Mouse (Mus musculus) lung, embryonic 15.5 days (tissue): ENCODE measurements around the gene Tmem44. TPM values are rescaled to one million over a fixed set of nuclear protein-coding genes. Genes with fewer than 3 reads are reported as not detected.
"Not testable (repeated sequence)": the region's sequence is repeated elsewhere in the genome, so short reads cannot be mapped to it uniquely, and the experiment has no call there.

ENCODE experiments used
- ATAC-seq: fragments of 200-750 bp; cut with Nextera tagmentation; 2 replicates; pipeline ENCODE4 v1.8.0; 2017; ENCODE audit warnings: moderate number of reproducible peaks, borderline replicate concordance; ENCODE audit not compliant: low FRiP score, low TSS enrichment; ENCODE audit errors: extremely low read depth
- H3K27ac ChIP-seq: fragments of 300-500 bp; sonication (generic); 2 replicates; pipeline ENCODE4 v1.5.1; 2015; ENCODE audit warnings: moderate library complexity, mild to moderate bottlenecking, inconsistent platforms
- H3K27me3 ChIP-seq: fragments of 300-500 bp; sonication (generic); 2 replicates; pipeline ENCODE4 v1.6.1; 2015; ENCODE audit warnings: inconsistent platforms
- H3K36me3 ChIP-seq: fragments of 300-500 bp; sonication (generic); 2 replicates; pipeline ENCODE4 v1.6.1; 2015; ENCODE audit warnings: inconsistent platforms
- H3K4me1 ChIP-seq: fragments of 300-500 bp; sonication (generic); 2 replicates; pipeline ENCODE4 v1.6.1; 2015; ENCODE audit warnings: inconsistent platforms
- H3K4me2 ChIP-seq: fragments of 300-500 bp; sonication (generic); 2 replicates; pipeline ENCODE4 v1.6.1; 2015; ENCODE audit warnings: inconsistent platforms, mild to moderate bottlenecking, moderate library complexity
- H3K4me3 ChIP-seq: fragments of 300-500 bp; sonication (generic); 2 replicates; pipeline ENCODE4 v1.5.1; 2015; ENCODE audit warnings: mild to moderate bottlenecking, inconsistent platforms
- H3K9ac ChIP-seq: fragments of 300-500 bp; sonication (generic); 2 replicates; pipeline ENCODE4 v1.6.1; 2015; ENCODE audit warnings: inconsistent platforms
- H3K9me3 ChIP-seq: fragments of 300-500 bp; sonication (generic); 2 replicates; pipeline ENCODE4 v1.6.1; 2016; ENCODE audit warnings: inconsistent platforms
- WGBS: fragments of 180-500 bp; shearing (Covaris S2); methylation state at CpG from one replicate; pipeline ENCODE4 v1.1.7; 2015; 5-methylcytosine and 5-hydroxymethylcytosine counted together
- polyA plus RNA-seq: library from polyadenylated mRNA; unstranded; fragments of >200 nt; fragmentation: Nextera tagmentation; extraction: Ambion mirVana; gene quantifications from 2 replicates; pipeline ENCODE4 v1.2.1, GENCODE M21; 2015

Gene Tmem44
- polyA plus RNA-seq, 1 experiment from 2014 or later, result 26.4 TPM

DNA sequence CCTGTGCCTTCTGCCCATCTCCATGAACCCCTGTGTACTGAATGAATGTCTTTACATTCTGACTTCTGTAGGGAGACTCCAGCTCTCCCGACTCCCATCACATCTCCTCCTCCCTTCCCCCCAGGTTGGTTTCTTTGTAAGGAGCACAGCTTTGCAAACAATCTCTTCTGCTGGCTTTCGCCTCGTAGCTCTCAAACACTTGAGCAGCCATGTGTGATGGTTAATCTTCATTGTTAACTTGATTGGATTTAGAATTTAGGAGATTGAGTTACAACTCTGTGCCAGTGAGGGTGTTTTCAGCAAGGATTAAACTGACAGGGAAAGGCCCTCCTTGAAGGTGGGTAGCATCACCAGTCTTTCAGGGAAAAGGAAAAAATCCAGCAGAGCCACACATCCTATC is 73.6 kb downstream of the Tmem44 start:
- Histone ChIP-seq H3K36me3 (no peaks in the 10 kb centered on the region), H3K27me3 (no peaks in the 10 kb centered on the region), H3K4me1 (peaks cover 15% of the 10 kb centered on the region), H3K9me3 (no peaks in the 10 kb centered on the region), H3K4me2 (no peak overlapping the region), H3K4me3 (no peak overlapping the region), H3K27ac (no peak overlapping the region), H3K9ac (no peak overlapping the region)
- no peak for ATAC-seq
- WGBS, result 57% methylated on average over 3 of the region's 3 CpGs

DNA sequence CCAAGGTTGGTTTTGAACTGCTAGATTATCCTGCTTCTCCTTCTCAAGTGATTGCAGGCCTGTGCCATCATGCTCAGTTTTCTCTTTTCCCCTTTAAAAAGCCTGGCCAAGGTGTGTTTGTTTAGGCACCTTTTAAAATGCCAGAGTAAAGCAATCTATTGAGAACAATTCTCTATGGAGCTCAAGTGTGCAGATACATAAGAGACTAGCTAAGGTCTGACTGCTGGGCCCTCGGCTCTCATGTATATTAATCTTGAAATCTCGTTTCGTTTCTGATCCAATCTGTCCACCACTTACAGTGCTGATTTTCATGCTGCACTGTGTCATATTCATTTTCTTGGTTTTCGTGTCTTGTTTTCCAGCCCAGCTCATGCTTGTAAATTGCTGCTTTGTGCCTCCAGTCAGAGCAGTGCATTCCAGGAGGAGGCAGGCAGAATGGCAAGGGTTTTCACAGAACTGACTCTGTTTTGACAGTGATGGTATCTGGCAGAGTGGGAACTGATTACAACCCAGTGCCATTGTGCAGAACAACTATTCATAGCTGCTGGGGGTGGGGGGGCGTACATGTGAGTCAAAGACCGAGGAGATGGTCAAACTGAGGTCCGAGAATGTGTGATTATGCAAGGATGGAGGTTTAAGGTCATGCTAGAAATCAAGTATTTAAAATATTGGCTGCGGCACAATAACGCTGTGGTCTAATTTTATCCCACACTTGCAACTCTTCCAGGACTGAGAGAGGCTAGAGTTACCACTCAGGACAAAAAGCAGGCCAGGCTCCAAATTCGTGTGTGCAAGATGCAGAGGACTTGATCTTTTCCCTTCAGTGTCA is 74.8 kb downstream of the Tmem44 start:
- Histone ChIP-seq H3K9me3 (peaks cover 3% of the 10 kb centered on the region; the same call in 1 of the 2 replicates), H3K9ac (no peak overlapping the region), H3K4me2 (no peak overlapping the region), H3K4me3 (no peak overlapping the region), H3K27ac (peak overlapping the region; percentile 27), H3K4me1 (peaks cover 15% of the 10 kb centered on the region), H3K36me3 (no peaks in the 10 kb centered on the region), H3K27me3 (no peaks in the 10 kb centered on the region)
- 43% methylated on average over 10 of the region's 10 CpGs for WGBS
- ATAC-seq, result no peak

DNA sequence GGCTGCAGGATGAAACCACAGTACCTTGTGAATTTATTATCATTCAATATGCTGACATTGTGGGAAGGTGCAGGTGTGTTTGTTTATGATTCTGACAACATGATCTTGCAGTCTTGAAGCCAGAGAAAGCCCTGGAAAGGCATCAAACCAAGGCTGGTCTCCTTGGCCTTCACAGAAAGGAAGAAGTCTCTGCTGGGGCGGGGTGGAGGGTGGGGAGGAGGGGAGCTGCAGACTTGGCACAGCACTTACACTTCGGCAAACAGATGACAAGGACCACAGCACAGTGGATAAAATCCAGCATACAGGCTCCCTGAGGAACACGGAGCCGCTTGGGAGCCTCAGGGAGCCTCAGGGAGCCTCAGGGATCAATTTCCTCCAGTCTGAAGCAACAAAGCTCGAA is 78.2 kb downstream of the Tmem44 start:
- WGBS, result 40% methylated on average over 5 of the region's 5 CpGs
- Histone ChIP-seq H3K9me3 (peaks cover 3% of the 10 kb centered on the region; the same call in 1 of the 2 replicates), H3K27ac (peak overlapping the region; percentile 68), H3K27me3 (no peaks in the 10 kb centered on the region), H3K4me2 (no peak overlapping the region), H3K4me1 (peaks cover 15% of the 10 kb centered on the region), H3K36me3 (no peaks in the 10 kb centered on the region), H3K9ac (no peak overlapping the region), H3K4me3 (no peak overlapping the region)
- no peak for ATAC-seq

DNA sequence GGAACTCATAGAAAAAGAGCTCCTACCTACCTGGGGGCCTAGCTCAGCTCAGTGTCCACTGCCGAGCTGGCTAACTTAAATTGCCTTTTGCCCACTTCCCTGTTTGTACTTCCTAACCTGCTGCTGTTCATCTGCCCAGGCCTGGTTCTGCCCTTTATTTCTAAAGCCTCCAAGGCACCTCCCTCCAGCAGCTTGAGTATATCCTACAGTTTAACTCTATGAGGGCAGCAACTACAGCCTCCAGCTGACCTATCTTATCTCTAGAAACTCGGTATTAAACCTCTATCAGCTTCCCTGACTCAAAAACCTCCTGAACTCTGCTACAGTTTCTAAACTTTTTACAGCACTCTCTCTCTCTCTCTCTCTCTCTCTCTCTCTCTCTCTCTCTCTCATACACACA is 78.7 kb downstream of the Tmem44 start:
- peaks cover 15% of the 10 kb centered on the region for H3K4me1 ChIP-seq
- no peak for ATAC-seq
- H3K36me3 ChIP-seq, result no peaks in the 10 kb centered on the region
- no peaks in the 10 kb centered on the region for H3K27me3 ChIP-seq
- H3K9ac ChIP-seq, result no peak overlapping the region
- WGBS, result 31% methylated on average over 2 of the region's 2 CpGs
- peaks cover 3% of the 10 kb centered on the region; the same call in 1 of the 2 replicates for H3K9me3 ChIP-seq
- no peak overlapping the region for H3K4me2 ChIP-seq
- H3K4me3 ChIP-seq, result no peak overlapping the region
- H3K27ac ChIP-seq, result peak overlapping the region; percentile 68

DNA sequence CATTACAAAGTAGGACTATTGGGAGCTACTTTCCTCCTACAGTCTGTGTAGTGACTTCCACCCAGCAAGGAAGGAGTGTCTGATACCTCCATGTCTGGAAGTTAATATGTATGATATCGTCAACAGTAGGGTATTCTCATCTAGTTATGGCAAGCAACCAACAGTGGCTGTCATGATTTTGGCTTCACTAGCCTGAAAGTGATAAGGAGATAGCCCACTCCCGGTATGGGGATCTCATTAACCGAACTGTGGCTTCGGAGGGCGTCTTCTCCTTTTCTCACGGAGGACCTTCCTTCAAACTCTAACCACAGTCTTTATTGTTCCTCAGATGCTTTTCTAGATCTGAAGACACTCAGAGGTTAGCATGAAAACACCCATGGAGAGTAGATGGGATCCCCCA is 81.7 kb downstream of the Tmem44 start:
- H3K4me1 ChIP-seq, result peaks cover 6% of the 10 kb centered on the region; the same call in 1 of the 2 replicates
- 91% methylated on average over 6 of the region's 6 CpGs for WGBS
- H3K9ac ChIP-seq, result no peak overlapping the region
- H3K36me3 ChIP-seq, result no peaks in the 10 kb centered on the region
- no peak for ATAC-seq
- peaks cover 3% of the 10 kb centered on the region; the same call in 1 of the 2 replicates for H3K9me3 ChIP-seq
- no peaks in the 10 kb centered on the region for H3K27me3 ChIP-seq
- no peak overlapping the region for H3K27ac ChIP-seq
- no peak overlapping the region for H3K4me3 ChIP-seq
- H3K4me2 ChIP-seq, result no peak overlapping the region

DNA sequence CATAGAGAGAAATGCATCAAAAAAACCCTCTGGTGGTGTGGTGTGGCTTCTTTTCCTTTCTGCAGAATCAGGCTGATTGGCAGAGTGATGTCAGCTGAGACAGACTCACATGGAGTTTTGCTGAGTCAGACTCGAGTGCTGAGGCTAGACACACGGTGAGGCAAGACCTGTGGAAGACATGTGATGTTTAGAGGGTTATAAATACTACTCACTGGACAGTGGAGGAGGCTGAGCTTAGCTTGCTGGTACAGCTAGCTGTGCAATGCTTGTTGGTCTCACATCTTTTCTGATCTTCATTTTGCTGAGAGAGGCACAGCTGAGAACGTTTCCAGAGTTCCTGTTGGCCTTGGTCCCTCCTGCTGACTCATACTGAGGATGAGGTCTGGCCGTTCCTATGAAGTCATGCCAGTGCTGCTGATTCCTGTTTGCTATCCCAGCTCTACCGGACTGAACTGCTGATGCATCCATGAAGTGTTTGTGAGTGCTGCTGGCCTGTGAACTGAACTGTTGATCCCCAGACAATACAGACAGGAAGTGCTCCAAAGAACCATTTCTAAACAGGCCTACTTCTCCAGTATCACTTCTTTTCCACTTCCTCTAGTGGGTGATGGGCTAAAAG is 84.9 kb downstream of the Tmem44 start:
- ATAC-seq, result peak; percentile 62; the same call in 1 of the 2 replicates
- Histone ChIP-seq H3K4me3 (no peak overlapping the region), H3K36me3 (no peaks in the 10 kb centered on the region), H3K9me3 (no peaks in the 10 kb centered on the region; the same call in 1 of the 2 replicates), H3K4me1 (no peaks in the 10 kb centered on the region), H3K27ac (no peak overlapping the region), H3K4me2 (no peak overlapping the region), H3K9ac (no peak overlapping the region), H3K27me3 (no peaks in the 10 kb centered on the region)
- 39% methylated on average over 5 of the region's 5 CpGs for WGBS

DNA sequence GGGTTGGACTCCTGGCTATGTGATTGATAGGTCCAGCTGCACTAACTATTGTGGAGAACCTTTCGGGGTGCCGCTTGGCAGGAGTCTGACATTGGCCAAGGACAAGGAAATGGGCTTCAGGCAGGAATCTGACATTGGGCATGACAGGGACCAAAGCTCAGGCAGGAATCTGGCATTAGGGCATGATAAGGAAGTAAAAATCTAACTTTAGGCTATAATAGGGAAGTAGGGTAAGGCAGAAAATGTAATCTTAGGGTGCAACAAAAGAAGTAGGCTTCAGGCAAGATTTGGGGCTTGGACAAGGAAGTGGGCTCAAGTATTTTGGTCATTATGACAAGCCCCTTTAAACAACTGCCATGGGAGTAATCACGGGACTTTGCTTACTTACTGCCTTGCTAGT is 85.9 kb downstream of the Tmem44 start:
- H3K9ac ChIP-seq, H3K4me1 ChIP-seq, H3K27me3 ChIP-seq, H3K4me3 ChIP-seq, H3K36me3 ChIP-seq, H3K9me3 ChIP-seq, H3K27ac ChIP-seq, ATAC-seq, H3K4me2 ChIP-seq: not testable (repeated sequence)
- 82% methylated on average over 3 of the region's 3 CpGs for WGBS

Other genes starting within 250 kb of the Tmem44 start
- 2.5 TPM in 2 replicates for gene Gp5, start 240.1 kb downstream of the Tmem44 start, polyA plus RNA-seq
- gene Atp13a3, start 144.9 kb downstream of the Tmem44 start, polyA plus RNA-seq, result 12.4 and 13.5 TPM in 2 replicates
- 61.1 and 69.2 TPM in 2 replicates for gene Lsg1, start 36.8 kb upstream of the Tmem44 start, polyA plus RNA-seq
- 23.6 and 25.8 TPM in 2 replicates for gene Fam43a, start 48.9 kb upstream of the Tmem44 start, polyA plus RNA-seq